Mouse (Mus musculus) midbrain, embryonic 12.5 days (tissue): ENCODE measurements at regions not wholly inside any gene's neighbourhood (a gene's known extent, or its start where the extent isn't known, plus 50 kb on each side); places are given as distances from the start of the nearest gene placed in this dataset.

Source experiments
- ATAC-seq: fragments of 200-750 bp; cut with Nextera tagmentation; 2 replicates; pipeline ENCODE4 v1.8.0; 2017; ENCODE audit warnings: low read depth, moderate TSS enrichment, moderate library complexity; ENCODE audit not compliant: low FRiP score
- H3K27ac ChIP-seq: fragments of 300-500 bp; sonication (generic); replicated peaks from 2 replicates; pipeline ENCODE4 v1.5.1; 2016; ENCODE audit warnings: mild to moderate bottlenecking
- H3K27me3 ChIP-seq: fragments of 300-500 bp; sonication (generic); 2 replicates; pipeline ENCODE4 v1.6.1; 2016; ENCODE audit warnings: mild to moderate bottlenecking
- H3K36me3 ChIP-seq: fragments of 300-500 bp; sonication (generic); 2 replicates; pipeline ENCODE4 v1.6.1; 2016
- H3K4me1 ChIP-seq: fragments of 300-500 bp; sonication (generic); 2 replicates; pipeline ENCODE4 v1.6.1; 2016
- H3K4me2 ChIP-seq: fragments of 300-500 bp; sonication (generic); replicated peaks from 2 replicates; pipeline ENCODE4 v1.6.1; 2016; ENCODE audit warnings: mild to moderate bottlenecking, moderate library complexity
- H3K4me3 ChIP-seq: fragments of 300-500 bp; sonication (generic); 2 replicates; pipeline ENCODE4 v1.5.1; 2016; ENCODE audit warnings: mild to moderate bottlenecking
- H3K9ac ChIP-seq: fragments of 300-500 bp; sonication (generic); replicated peaks from 2 replicates; pipeline ENCODE4 v1.6.1; 2016; ENCODE audit warnings: mild to moderate bottlenecking, moderate library complexity
- H3K9me3 ChIP-seq: fragments of 300-500 bp; sonication (generic); 2 replicates; pipeline ENCODE4 v1.6.1; 2016; ENCODE audit warnings: mild to moderate bottlenecking
- WGBS: fragments of 180-500 bp; shearing (Covaris S2); methylation state at CpG from one replicate; pipeline ENCODE4 v1.1.7; 2016; 5-methylcytosine and 5-hydroxymethylcytosine counted together

- Histone ChIP-seq H3K27me3 (no peaks in the 10 kb centered on the region), H3K27ac (no peak overlapping the region), H3K9ac (no peak overlapping the region), H3K4me2 (no peak overlapping the region), H3K4me3 (no peak overlapping the region), H3K9me3 (no peaks in the 10 kb centered on the region), H3K4me1 (peaks cover 6% of the 10 kb centered on the region), H3K36me3 (no peaks in the 10 kb centered on the region)
- ATAC-seq = no peak
- WGBS = 94% methylated on average over 1 of the region's 1 CpGs
Observed at GRCm38 (mm10) chr7:142835319-142835718, 92.1 kb upstream of the Ins2 start.

- Histone ChIP-seq H3K27me3 (no peaks in the 10 kb centered on the region), H3K4me2 (0 out of 2 replicates have a peak overlapping the region, but pooled peaks have one; percentile 19), H3K27ac (peak overlapping the region; percentile 39), H3K4me1 (peaks cover 6% of the 10 kb centered on the region), H3K9ac (no peak overlapping the region), H3K9me3 (no peaks in the 10 kb centered on the region), H3K36me3 (no peaks in the 10 kb centered on the region), H3K4me3 (no peak overlapping the region)
- 9% methylated on average over 2 of the region's 2 CpGs for WGBS
- no peak for ATAC-seq
Observed at GRCm38 (mm10) chr7:142830969-142831673, 87.9 kb upstream of the Ins2 start.

- H3K4me3 ChIP-seq = no peak overlapping the region
- H3K9ac ChIP-seq = no peak overlapping the region
- H3K27me3 ChIP-seq = no peaks in the 10 kb centered on the region
- H3K27ac ChIP-seq = no peak overlapping the region
- 69% methylated on average over 4 of the region's 4 CpGs for WGBS
- H3K4me2 ChIP-seq = no peak overlapping the region
- ATAC-seq = no peak
- H3K36me3 ChIP-seq = no peaks in the 10 kb centered on the region
- no peaks in the 10 kb centered on the region for H3K9me3 ChIP-seq
- no peaks in the 10 kb centered on the region for H3K4me1 ChIP-seq
Observed at GRCm38 (mm10) chr7:142810711-142811110, 67.5 kb upstream of the Ins2 start.

GRCm38 (mm10) chr7:142799424-142799823 is 56.2 kb upstream of the Ins2 start:
- no peak overlapping the region for H3K9ac ChIP-seq
- no peak overlapping the region for H3K4me2 ChIP-seq
- ATAC-seq = no peak
- WGBS = 27% methylated on average over 6 of the region's 6 CpGs
- no peaks in the 10 kb centered on the region for H3K9me3 ChIP-seq
- no peaks in the 10 kb centered on the region for H3K27me3 ChIP-seq
- no peak overlapping the region for H3K4me3 ChIP-seq
- no peak overlapping the region for H3K27ac ChIP-seq
- H3K36me3 ChIP-seq = no peaks in the 10 kb centered on the region
- H3K4me1 ChIP-seq = no peaks in the 10 kb centered on the region

- ATAC-seq = no peak
- no peak overlapping the region for H3K4me3 ChIP-seq
- H3K4me1 ChIP-seq = peaks cover 11% of the 10 kb centered on the region
- H3K27ac ChIP-seq = no peak overlapping the region
- H3K9me3 ChIP-seq = no peaks in the 10 kb centered on the region
- H3K27me3 ChIP-seq = no peaks in the 10 kb centered on the region
- no peak overlapping the region for H3K4me2 ChIP-seq
- 81% methylated on average over 2 of the region's 2 CpGs for WGBS
- H3K9ac ChIP-seq = no peak overlapping the region
- no peaks in the 10 kb centered on the region for H3K36me3 ChIP-seq
Observed at GRCm38 (mm10) chr7:142794481-142794880, 51.3 kb upstream of the Ins2 start.
